Mouse (Mus musculus) hindbrain, embryonic 15.5 days (tissue): ENCODE measurements around the gene Muc2. TPM values are rescaled to one million over a fixed set of nuclear protein-coding genes. Genes with fewer than 3 reads are reported as not detected.

Source experiments
- ATAC-seq: fragments of 200-750 bp; cut with Nextera tagmentation; 2 replicates; pipeline ENCODE4 v1.8.0; 2017; ENCODE audit warnings: low read depth, moderate number of reproducible peaks, moderate TSS enrichment; ENCODE audit not compliant: low FRiP score
- H3K27ac ChIP-seq: fragments of 300-500 bp; sonication (generic); replicated peaks from 2 replicates; pipeline ENCODE4 v1.5.1; 2015; ENCODE audit warnings: mild to moderate bottlenecking, inconsistent platforms
- H3K27me3 ChIP-seq: fragments of 300-500 bp; sonication (generic); 2 replicates; pipeline ENCODE4 v1.6.1; 2015; ENCODE audit warnings: control low read depth, inconsistent platforms
- H3K36me3 ChIP-seq: fragments of 300-500 bp; sonication (generic); 2 replicates; pipeline ENCODE4 v1.6.1; 2015; ENCODE audit warnings: control low read depth, inconsistent platforms
- H3K4me1 ChIP-seq: fragments of 300-500 bp; sonication (generic); replicated peaks from 2 replicates; pipeline ENCODE4 v1.6.1; 2015; ENCODE audit warnings: control low read depth, inconsistent platforms
- H3K4me2 ChIP-seq: fragments of 300-500 bp; sonication (generic); 2 replicates; pipeline ENCODE4 v1.6.1; 2015; ENCODE audit warnings: moderate library complexity, mild to moderate bottlenecking, inconsistent platforms
- H3K4me3 ChIP-seq: fragments of 300-500 bp; sonication (generic); 2 replicates; pipeline ENCODE4 v1.5.1; 2015; ENCODE audit warnings: mild to moderate bottlenecking, inconsistent platforms
- H3K9ac ChIP-seq: fragments of 300-500 bp; sonication (generic); 2 replicates; pipeline ENCODE4 v1.6.1; 2015; ENCODE audit warnings: inconsistent platforms
- H3K9me3 ChIP-seq: fragments of 300-500 bp; sonication (generic); 2 replicates; pipeline ENCODE4 v1.6.1; 2016; ENCODE audit warnings: control low read depth, inconsistent platforms
- WGBS: fragments of 180-500 bp; shearing (Covaris S2); methylation state at CpG from one replicate; pipeline ENCODE4 v1.1.7; 2015; 5-methylcytosine and 5-hydroxymethylcytosine counted together
- polyA plus RNA-seq: library from polyadenylated mRNA; unstranded; fragments of >200 nt; fragmentation: Nextera tagmentation; extraction: Ambion mirVana; gene quantifications from 2 replicates; pipeline ENCODE4 v1.2.1, GENCODE M21; 2015

Muc2 gene
- polyA plus RNA-seq, 1 experiment from 2014 or later, result 0.29 TPM

- Histone ChIP-seq H3K36me3 (no peaks in the 10 kb centered on the region), H3K9ac (no peak overlapping the region), H3K4me1 (peaks cover 3% of the 10 kb centered on the region; the same call in 1 of the 2 replicates), H3K4me2 (no peak overlapping the region), H3K9me3 (no peaks in the 10 kb centered on the region), H3K27me3 (no peaks in the 10 kb centered on the region), H3K27ac (no peak overlapping the region), H3K4me3 (no peak overlapping the region)
- 65% methylated on average over 1 of the region's 1 CpGs for WGBS
- ATAC-seq, result no peak
Measured at GRCm38 (mm10) chr7:141772058-141772557, 82.0 kb downstream of the Muc2 start.

DNA sequence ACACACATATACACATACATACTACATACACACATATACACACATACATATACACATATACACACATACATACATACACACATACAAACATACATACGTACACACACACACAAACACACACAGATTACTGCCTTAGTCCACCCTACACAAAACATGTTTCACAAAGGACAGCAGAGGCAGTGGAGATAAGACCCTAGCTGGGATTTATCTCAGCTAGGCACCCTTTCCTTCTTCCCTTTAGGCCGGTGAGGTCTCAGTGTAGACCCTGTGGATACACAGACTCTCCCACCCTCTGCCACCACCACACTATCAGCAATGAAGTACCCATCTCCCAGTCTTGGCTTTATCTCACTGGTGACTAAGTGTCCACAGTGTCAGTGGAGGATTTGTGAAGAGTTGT is 84.7 kb downstream of the Muc2 start:
- peaks cover 3% of the 10 kb centered on the region; the same call in 1 of the 2 replicates for H3K4me1 ChIP-seq
- H3K27ac ChIP-seq, result no peak overlapping the region
- H3K36me3 ChIP-seq, result no peaks in the 10 kb centered on the region
- H3K27me3 ChIP-seq, result no peaks in the 10 kb centered on the region
- 94% methylated on average over 2 of the region's 2 CpGs for WGBS
- H3K4me3 ChIP-seq, result no peak overlapping the region
- no peak for ATAC-seq
- no peaks in the 10 kb centered on the region for H3K9me3 ChIP-seq
- no peak overlapping the region for H3K4me2 ChIP-seq
- H3K9ac ChIP-seq, result no peak overlapping the region

DNA sequence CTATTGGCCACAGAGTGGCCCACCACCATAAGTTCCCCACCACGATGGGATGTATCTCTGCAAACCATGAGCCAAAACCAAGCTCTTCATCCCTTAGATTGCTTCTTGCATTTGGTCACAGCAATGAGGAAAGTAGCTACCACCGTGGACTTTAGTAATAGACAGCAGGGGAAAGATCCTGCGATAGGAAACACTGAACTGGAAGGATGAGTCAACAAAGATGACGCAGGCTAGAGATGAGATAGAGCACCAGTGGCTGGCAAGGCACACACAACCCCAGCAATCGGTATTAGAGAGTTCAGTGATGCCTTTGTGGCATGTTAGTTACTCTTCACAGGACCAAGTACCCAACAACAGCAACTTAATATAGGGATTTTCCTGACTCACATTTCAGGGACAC is 86.1 kb downstream of the Muc2 start:
- 89% methylated on average over 5 of the region's 5 CpGs for WGBS

DNA sequence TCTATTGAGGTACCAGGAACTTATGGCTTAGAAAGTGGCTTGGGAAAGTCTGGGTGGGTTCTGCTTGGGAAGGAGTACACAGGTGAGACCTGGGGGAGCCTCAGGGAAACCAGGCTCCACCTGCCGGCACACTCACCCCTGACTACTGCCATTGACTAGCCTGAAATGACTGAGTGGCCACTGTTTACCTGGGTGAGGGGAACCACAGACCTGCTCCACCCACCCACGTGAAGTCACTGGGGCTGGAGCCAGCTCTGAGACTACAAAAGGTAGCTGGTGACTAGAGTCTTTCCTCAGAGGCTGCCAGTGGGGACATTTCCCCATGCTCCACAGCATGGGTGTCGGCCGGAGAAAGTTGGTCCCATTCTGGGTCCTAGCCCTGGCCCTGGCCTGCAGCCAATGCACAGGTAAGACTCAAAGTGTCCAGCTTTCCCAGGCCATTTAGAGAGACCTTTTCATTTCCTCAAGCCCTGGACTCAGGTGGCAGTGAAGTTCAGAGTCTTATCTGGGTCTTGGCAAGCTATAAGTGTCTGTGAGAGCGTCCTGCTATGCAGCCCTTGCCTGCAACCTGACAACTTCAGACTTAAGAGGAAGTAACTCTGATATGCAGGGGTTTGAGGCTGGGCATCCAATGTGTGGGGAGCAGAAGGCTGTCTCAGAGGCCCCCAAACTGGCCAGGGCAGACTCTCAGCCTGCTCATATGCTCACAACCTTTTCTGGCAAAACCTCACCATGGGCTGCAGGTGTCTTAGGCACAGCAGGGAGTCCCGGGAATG is 98.7 kb downstream of the Muc2 start, which contains the start of gene Muc5ac:
Muc5ac (plus strand) TSS at position 296 of the 776 bp plus-strand sequence.
- Histone ChIP-seq H3K4me3 (no peak within 1 kb of the TSS), H3K9ac (no peak within 1 kb of the TSS), H3K9me3 (no peaks in the 10 kb centered on the region), H3K4me1 (no peaks in the 10 kb centered on the region), H3K36me3 (no peaks in the 10 kb centered on the region), H3K27me3 (no peaks in the 10 kb centered on the region), H3K4me2 (no peak within 1 kb of the TSS), H3K27ac (no peak within 1 kb of the TSS)
- 88% methylated on average over 6 of the region's 6 CpGs for WGBS
- ATAC-seq, result no peak

More for the DNA sequence above, 86.1 kb downstream of the Muc2 start:
- H3K4me1 ChIP-seq, result peaks cover 3% of the 10 kb centered on the region; the same call in 1 of the 2 replicates
- H3K27ac ChIP-seq, result no peak overlapping the region
- no peaks in the 10 kb centered on the region for H3K27me3 ChIP-seq
- no peaks in the 10 kb centered on the region for H3K36me3 ChIP-seq
- H3K4me2 ChIP-seq, result no peak overlapping the region
- H3K4me3 ChIP-seq, result no peak overlapping the region
- no peak for ATAC-seq
- H3K9ac ChIP-seq, result no peak overlapping the region
- no peaks in the 10 kb centered on the region for H3K9me3 ChIP-seq

DNA sequence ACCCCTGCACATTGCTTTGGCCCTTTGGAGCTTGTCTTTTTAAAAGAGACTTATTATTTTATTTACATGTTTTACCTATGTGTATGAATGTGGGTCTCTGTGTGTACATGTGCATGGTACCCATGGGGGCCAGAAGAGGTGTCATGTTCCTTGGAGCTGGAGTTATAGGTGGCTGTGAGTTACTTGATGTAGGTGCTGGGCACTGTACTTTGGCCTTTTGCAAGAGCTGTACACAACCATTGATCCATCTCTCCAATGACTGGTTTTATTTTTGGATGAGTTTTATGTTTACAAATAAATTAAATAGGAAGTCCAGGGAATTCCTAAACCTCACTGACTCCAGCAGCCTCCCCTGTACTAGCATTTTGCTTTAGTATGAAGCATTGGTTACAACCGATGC is 104.1 kb downstream of the Muc2 start:
- no peak overlapping the region for H3K4me2 ChIP-seq
- 100% methylated on average over 1 of the region's 1 CpGs for WGBS
- no peaks in the 10 kb centered on the region for H3K36me3 ChIP-seq

DNA sequence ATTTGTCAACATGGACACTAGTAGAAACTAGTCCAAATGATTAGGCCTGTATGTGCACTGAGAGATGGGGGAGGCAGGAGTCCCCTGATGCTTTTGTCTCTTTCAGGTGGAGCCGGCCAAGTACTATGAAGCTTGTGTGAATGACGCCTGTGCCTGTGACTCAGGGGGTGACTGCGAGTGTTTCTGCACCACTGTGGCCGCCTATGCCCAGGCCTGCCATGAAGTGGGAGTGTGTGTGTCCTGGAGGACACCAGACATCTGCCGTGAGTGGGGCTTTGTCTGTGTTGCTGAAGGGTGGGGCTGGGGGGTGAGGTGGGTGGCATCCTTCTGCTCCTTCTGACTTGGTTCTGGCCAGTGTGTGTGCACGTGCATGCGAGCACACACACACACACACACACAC is 113.1 kb downstream of the Muc2 start:
- Histone ChIP-seq H3K9ac (no peak overlapping the region), H3K4me3 (no peak overlapping the region), H3K27me3 (no peaks in the 10 kb centered on the region), H3K4me1 (no peaks in the 10 kb centered on the region), H3K27ac (no peak overlapping the region), H3K9me3 (no peaks in the 10 kb centered on the region), H3K36me3 (no peaks in the 10 kb centered on the region), H3K4me2 (no peak overlapping the region)
- WGBS, result 91% methylated on average over 7 of the region's 7 CpGs
- ATAC-seq, result no peak

More for the DNA sequence above, 104.1 kb downstream of the Muc2 start:
- Histone ChIP-seq H3K27me3 (no peaks in the 10 kb centered on the region), H3K9me3 (no peaks in the 10 kb centered on the region), H3K4me1 (no peaks in the 10 kb centered on the region), H3K9ac (no peak overlapping the region), H3K4me3 (no peak overlapping the region), H3K27ac (no peak overlapping the region)
- ATAC-seq, result no peak

Other genes starting within 250 kb of the Muc2 start
- 3.9 and 4.5 TPM in 2 replicates for gene Pidd1, start 246.3 kb upstream of the Muc2 start, polyA plus RNA-seq
- 674 and 754 TPM in 2 replicates for gene Rplp2, start 243.0 kb upstream of the Muc2 start, polyA plus RNA-seq
- gene Pnpla2, start 235.1 kb upstream of the Muc2 start, polyA plus RNA-seq, result 19.7 and 19.8 TPM in 2 replicates
- 7.1 and 9.5 TPM in 2 replicates for gene Cracr2b, start 229.2 kb upstream of the Muc2 start, polyA plus RNA-seq
- gene Cd151, start 222.9 kb upstream of the Muc2 start, polyA plus RNA-seq, result 20.6 and 20.7 TPM in 2 replicates
- gene Polr2l, start 215.2 kb upstream of the Muc2 start, polyA plus RNA-seq, result 85.9 and 86.2 TPM in 2 replicates
- 63.2 and 66.7 TPM in 2 replicates for gene Tspan4, start 215.1 kb upstream of the Muc2 start, polyA plus RNA-seq
- gene Chid1, start 150.5 kb upstream of the Muc2 start, polyA plus RNA-seq, result 48.2 and 49.0 TPM in 2 replicates
- 116 and 125 TPM in 2 replicates for gene Ap2a2, start 128.2 kb upstream of the Muc2 start, polyA plus RNA-seq
- 0.25 and 0.26 TPM in 2 replicates for gene Muc6, start 35.0 kb upstream of the Muc2 start, polyA plus RNA-seq
- not detected in 2 replicates for gene Muc5ac, start 98.6 kb downstream of the Muc2 start, polyA plus RNA-seq
- 0.01 and 0.03 TPM in 2 replicates for gene Muc5b, start 148.7 kb downstream of the Muc2 start, polyA plus RNA-seq
- gene Tollip, start 228.2 kb downstream of the Muc2 start, polyA plus RNA-seq, result 75.7 and 80.3 TPM in 2 replicates